Mouse (Mus musculus) spleen, adult 2 months (tissue): ENCODE results near the gene Zdhhc9. TPM values are rescaled to one million over a fixed set of nuclear protein-coding genes. Genes with fewer than 3 reads are reported as not detected.

ENCODE experiments used
- DNase-seq, 2 experiments: peaks; one replicate each; pipeline versions ENCODE4 v3.0.0 to v3.0.0-alpha.2; 2012 to 2021; ENCODE audit warnings: low spot score in 2 of 2, low read depth in 1 of 2
- H3K27ac ChIP-seq: fragments of 200-500 bp; 2 replicates; pipeline ENCODE4 v1.5.1; 2012; ENCODE audit warnings: low read length, inconsistent platforms; ENCODE audit not compliant: insufficient read depth
- H3K27me3 ChIP-seq: fragments of 200-500 bp; 2 replicates; pipeline ENCODE4 v1.6.1; 2012; ENCODE audit warnings: mild to moderate bottlenecking, moderate library complexity, low read length, inconsistent platforms; ENCODE audit not compliant: control insufficient read depth, insufficient read depth
- H3K36me3 ChIP-seq: fragments of 200-500 bp; 2 replicates; pipeline ENCODE4 v1.6.1; 2012; ENCODE audit warnings: mild to moderate bottlenecking, low read length, inconsistent platforms; ENCODE audit not compliant: control insufficient read depth, insufficient read depth
- H3K4me1 ChIP-seq: fragments of 200-500 bp; 2 replicates; pipeline ENCODE4 v1.6.1; 2011; ENCODE audit warnings: inconsistent platforms; ENCODE audit not compliant: control insufficient read depth, insufficient read depth, insufficient read length
- H3K4me3 ChIP-seq: fragments of 200-500 bp; 2 replicates; pipeline ENCODE4 v1.5.1; 2011; ENCODE audit warnings: mild to moderate bottlenecking, inconsistent platforms; ENCODE audit not compliant: insufficient read depth, insufficient read length; ENCODE audit errors: extremely low read depth
- CTCF ChIP-seq: fragments of 200-500 bp; IDR thresholded peaks from 2 replicates; pipeline ENCODE4 v1.5.1; 2011; ENCODE audit warnings: mild to moderate bottlenecking, inconsistent platforms; ENCODE audit not compliant: insufficient read depth, insufficient read length, insufficient replicate concordance; ENCODE audit errors: extremely low read depth
- POLR2A ChIP-seq: fragments of 200-500 bp; IDR thresholded peaks from 2 replicates; pipeline ENCODE4 v1.6.1; 2011; ENCODE audit warnings: low read depth, low read length, inconsistent platforms
- WGBS: fragments of 180-500 bp; shearing (Covaris S2); methylation state at CpG from one replicate; pipeline ENCODE4 v1.1.7; 2018; 5-methylcytosine and 5-hydroxymethylcytosine counted together
- polyA plus RNA-seq: library from polyadenylated mRNA; depleted of rRNA; stranded (reverse); fragments of >200 nt; gene quantifications from 2 replicates; pipeline ENCODE4 v1.2.3, GENCODE M21; 2012; rRNA removed

Gene Zdhhc9
- polyA plus RNA-seq, result 9.7 and 11.2 TPM in 2 replicates

GRCm38 (mm10) chrX:48208519-48209185 is at the start of gene Zdhhc9:
Gene Zdhhc9 (minus strand): TSS chrX:48208878.
- 0 out of 2 replicates have a peak, but pooled peaks cover 1% of the 10 kb centered on the region for H3K36me3 ChIP-seq
- H3K27ac ChIP-seq, result peak within 1 kb of the TSS; percentile 89
- H3K27me3 ChIP-seq, result no peaks in the 10 kb centered on the region; the same call in 1 of the 2 replicates
- peak; percentile 81 for DNase-seq
- 28% methylated on average over 34 of the region's 34 CpGs for WGBS
- H3K4me1 ChIP-seq, result no peaks in the 10 kb centered on the region; the same call in 1 of the 2 replicates
- TF ChIP-seq CTCF (no peak), POLR2A (peak; percentile 17; the same call in 1 of the 2 replicates)
- peak within 1 kb of the TSS; percentile 78 for H3K4me3 ChIP-seq

DNA sequence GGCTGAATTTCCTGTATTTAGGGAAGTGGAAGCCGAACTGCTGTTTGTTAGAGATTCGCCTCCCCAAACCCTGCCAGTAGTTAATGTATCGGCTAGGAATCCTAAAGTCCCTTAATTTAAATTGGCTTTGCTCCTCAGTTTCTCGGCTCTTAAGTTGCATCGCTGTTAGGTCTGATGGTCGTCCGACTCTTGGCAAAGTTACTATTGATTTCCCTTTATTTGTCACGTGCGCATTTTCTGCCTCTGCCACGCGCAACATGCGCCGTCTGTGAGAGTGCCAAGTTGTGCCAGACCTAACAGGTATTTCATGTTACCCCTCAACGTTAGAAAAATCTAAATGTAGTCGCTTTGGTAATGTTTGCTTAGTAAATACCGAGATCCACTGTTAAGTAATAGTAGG is 48.3 kb upstream of the Zdhhc9 start:
- no peaks in the 10 kb centered on the region for H3K27me3 ChIP-seq

DNA sequence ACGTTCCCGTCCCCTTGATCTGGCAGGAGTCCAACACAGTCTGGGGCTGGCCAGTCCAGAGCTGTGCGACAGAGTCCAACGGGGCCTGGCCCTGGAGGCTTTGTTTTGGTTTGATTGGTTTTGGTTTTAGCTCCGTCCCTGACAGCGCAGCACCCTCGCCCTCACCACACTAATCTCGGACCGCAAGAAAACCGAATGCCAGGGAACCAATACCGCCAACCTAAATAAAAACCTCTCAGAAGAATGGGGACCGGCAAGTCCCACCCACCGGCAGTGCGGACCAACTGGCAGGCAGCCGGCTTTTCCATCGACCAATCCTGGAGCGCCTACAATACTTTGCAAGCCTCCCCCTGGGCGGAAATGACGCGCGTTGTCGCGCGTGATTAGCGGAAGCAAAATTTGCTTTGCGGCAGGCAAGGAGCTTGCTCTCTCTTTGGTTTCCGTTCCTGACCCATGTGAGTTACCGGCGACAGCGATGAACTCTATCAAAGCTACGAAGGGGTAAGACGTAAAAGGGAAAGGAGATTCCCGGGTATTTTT is 47.9 kb upstream of the Zdhhc9 start, which contains the start of gene Utp14a:
Utp14a (plus strand) TSS at position 395 of the 540 bp plus-strand sequence.
- no peaks in the 10 kb centered on the region for H3K4me1 ChIP-seq
- peak; percentile 89 to 90 for DNase-seq
- WGBS, result 18% methylated on average over 33 of the region's 33 CpGs
- TF ChIP-seq CTCF, result no peak
- peak; percentile 30; the same call in 1 of the 2 replicates for TF ChIP-seq POLR2A
- H3K27ac ChIP-seq, result peak within 1 kb of the TSS; percentile 92
- H3K27me3 ChIP-seq, result no peaks in the 10 kb centered on the region
- peak within 1 kb of the TSS; percentile 80 for H3K4me3 ChIP-seq
- no peaks in the 10 kb centered on the region; the same call in 1 of the 2 replicates for H3K36me3 ChIP-seq

More for the DNA sequence above, 48.3 kb upstream of the Zdhhc9 start:
- Histone ChIP-seq H3K27ac (no peak overlapping the region), H3K36me3 (no peaks in the 10 kb centered on the region; the same call in 1 of the 2 replicates), H3K4me1 (no peaks in the 10 kb centered on the region), H3K4me3 (peak overlapping the region; percentile 47)
- TF ChIP-seq CTCF (no peak), POLR2A (no peak)
- no peak for DNase-seq
- WGBS, result 22% methylated on average over 16 of the region's 16 CpGs

DNA sequence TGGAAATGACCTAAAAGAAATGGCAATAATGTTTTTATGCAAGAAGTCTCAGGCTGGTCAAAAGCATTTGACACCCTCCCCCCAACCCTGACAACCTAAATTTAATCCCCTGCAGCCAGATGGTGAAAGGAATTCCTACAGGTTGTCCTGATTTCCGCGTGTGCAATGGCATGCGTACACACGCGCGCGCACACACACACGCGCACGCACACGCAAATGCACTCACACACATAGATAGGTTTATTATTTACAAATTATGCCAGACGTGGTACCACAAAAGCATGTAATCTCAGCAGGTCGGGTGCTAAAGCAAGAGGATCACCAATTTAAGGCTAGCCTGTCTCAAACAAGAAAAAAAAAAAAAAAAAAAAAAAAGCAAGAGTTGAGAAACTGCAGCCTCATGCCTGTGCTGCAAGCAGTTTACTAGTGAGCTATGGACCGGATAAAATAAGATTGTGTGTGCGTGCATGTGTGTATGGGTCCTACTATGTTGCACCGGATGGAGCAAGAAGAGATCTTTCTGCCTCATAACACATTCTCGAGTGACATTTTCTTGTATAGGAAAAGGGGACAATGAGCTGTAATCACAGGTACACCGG is 47.3 kb upstream of the Zdhhc9 start:
- DNase-seq, result no peak
- H3K27me3 ChIP-seq, result no peaks in the 10 kb centered on the region
- TF ChIP-seq CTCF, result no peak
- TF ChIP-seq POLR2A, result no peak
- H3K36me3 ChIP-seq, result no peaks in the 10 kb centered on the region; the same call in 1 of the 2 replicates
- H3K27ac ChIP-seq, result peak overlapping the region; percentile 92
- WGBS, result 33% methylated on average over 18 of the region's 18 CpGs
- H3K4me3 ChIP-seq, result peak overlapping the region; percentile 80
- no peaks in the 10 kb centered on the region for H3K4me1 ChIP-seq

DNA sequence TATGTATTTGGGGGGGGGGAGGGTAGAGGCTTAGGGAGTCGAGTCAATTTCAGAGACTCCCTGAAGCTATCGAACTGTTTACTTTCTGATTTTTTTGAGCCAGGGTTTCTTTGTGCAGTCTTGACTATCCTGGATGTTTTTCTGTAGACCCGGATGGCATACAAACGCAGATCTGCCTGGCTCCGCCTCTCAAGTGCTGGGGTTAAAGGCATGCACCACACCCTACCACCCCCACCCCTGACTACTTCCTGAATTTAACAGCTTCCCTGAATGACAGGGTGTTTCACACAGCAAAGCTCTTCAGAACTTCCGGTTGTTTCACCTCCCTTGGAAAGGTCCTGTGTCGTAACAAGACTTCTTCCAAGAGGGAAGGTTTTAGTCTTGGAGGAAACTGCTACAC is 25.7 kb upstream of the Zdhhc9 start:
- no peaks in the 10 kb centered on the region for H3K36me3 ChIP-seq
- peak; percentile 58 to 63 for DNase-seq
- H3K27ac ChIP-seq, result peak overlapping the region; percentile 92; the same call in 1 of the 2 replicates
- peak overlapping the region; percentile 34; the same call in 1 of the 2 replicates for H3K4me3 ChIP-seq
- H3K27me3 ChIP-seq, result no peaks in the 10 kb centered on the region
- whole genome bisulfite sequencing, result 31% methylated on average over 7 of the region's 7 CpGs
- H3K4me1 ChIP-seq, result peaks cover 2% of the 10 kb centered on the region; the same call in 1 of the 2 replicates
- no peak for TF ChIP-seq CTCF
- TF ChIP-seq POLR2A, result no peak

DNA sequence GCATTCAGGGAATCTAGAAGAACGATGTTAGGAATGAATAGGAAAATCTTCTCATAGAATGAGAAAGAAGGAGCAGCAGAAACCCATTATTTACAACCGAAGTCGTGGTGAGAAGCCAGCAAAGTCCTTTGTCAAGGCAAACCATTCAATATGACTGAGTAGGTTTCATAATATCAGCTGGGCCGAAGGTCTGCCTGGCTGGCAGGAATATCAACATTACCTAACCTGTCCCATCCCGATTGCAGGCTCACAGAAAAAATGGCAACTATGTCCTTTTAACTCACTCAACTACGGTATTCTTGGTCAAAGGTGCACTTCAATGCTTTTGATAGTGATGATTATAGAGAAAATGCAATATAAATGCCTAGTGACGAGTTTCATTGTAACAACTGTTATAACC is 17.5 kb upstream of the Zdhhc9 start:
- H3K4me1 ChIP-seq, result no peaks in the 10 kb centered on the region
- H3K27ac ChIP-seq, result no peak overlapping the region
- H3K36me3 ChIP-seq, result no peaks in the 10 kb centered on the region
- TF ChIP-seq CTCF (no peak), POLR2A (no peak)
- no peak for DNase-seq
- 86% methylated on average over 7 of the region's 7 CpGs for WGBS
- H3K27me3 ChIP-seq, result no peaks in the 10 kb centered on the region
- H3K4me3 ChIP-seq, result no peak overlapping the region
